Mouse (Mus musculus) frontal cortex, adult (tissue): ENCODE data around the gene Itsn1.

Experiments used
- ATAC-seq: cut with Nextera tagmentation; 2 replicates; pipeline ENCODE4 v1.9.2; 2017; ENCODE audit warnings: mild to moderate bottlenecking, moderate library complexity, mixed read lengths; ENCODE audit not compliant: low TSS enrichment

Gene Itsn1

GRCm38 (mm10) chr16:91870158-91870582, 141.1 kb downstream of the Itsn1 start:
- no peak for ATAC-seq

- no peak for ATAC-seq
Observed at GRCm38 (mm10) chr16:91871188-91871587, 142.1 kb downstream of the Itsn1 start.

DNA sequence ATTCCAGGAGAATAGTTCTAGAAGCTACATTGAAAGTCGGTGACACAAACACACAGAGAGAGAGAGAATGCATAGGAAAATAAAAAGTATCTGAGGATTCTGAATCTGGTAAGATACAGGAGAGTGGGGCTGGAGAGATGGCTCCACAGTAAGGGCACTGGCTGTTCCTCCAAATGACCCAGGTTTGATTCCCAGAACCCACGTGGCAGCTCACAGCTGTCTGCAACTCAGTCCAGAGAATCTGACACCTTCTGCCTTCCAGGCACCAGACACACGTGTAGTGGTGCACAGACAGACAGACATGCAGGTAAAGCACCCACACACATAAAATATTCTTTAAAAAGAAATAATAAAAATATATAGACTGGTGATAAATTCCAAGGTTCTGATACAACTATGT, 144.6 kb downstream of the Itsn1 start:
- no peak for ATAC-seq

DNA sequence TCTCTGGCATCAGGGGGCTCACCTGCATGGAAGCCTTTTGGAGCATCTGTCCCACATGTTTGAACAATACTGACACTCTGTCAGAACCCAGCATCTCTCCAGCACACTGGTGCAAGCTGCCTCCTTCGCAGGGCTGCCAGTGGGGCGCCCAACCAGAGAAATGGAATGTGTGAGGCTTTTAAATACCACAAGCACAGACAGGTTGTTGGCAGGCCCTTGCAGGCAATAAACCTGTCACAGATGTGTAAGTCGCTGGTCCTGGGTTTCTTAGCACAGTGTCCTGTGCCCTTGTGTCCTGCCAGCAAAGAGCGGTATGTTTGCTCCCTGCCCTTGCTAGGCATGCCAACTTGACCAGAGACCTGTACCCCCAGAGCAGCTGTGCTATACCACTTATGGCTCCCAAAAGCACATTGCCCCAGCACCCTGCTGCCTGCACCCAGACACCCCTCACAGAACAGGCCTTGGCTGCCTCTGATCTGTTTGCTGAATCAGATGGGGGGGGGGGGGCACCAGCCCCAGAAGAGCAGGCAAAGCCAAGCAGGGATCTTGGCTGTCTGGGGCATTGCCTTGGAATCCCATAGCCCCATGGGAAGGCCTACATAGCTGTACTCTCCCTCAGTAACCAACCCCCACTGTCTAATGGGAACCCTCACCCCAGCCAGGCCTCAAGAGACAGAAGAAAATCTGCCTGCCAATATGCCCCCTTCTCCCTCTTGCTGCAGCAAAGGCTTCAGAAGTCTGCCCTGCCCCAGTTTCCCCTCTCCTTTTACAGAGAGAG, 146.7 kb downstream of the Itsn1 start:
- ATAC-seq = peak; percentile 38; the same call in 1 of the 2 replicates

- ATAC-seq = no peak
Observed at GRCm38 (mm10) chr16:91876457-91876856, 147.4 kb downstream of the Itsn1 start.

DNA sequence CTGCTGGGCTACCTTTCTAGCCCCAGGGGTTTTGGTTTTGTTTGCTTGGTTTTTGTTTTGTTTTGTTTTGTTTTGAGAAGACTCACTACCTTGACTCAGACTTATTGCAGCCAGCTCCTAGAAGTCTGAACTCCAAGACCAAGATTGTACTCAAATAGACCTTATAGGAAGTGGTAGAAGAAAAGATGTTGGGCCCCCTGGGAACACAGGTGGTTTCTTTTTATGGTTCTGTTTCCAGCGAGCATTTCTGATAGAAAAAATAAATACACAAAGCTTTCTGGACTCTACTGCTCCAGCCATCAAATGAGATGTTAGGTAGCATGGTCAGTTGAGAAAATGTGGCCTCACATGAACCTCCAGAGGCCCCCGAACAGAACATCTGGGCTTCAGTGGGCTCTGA, 150.0 kb downstream of the Itsn1 start:
- ATAC-seq = no peak

- ATAC-seq = peak; percentile 20; the same call in 1 of the 2 replicates
Observed at GRCm38 (mm10) chr16:91880869-91881767, 152.0 kb downstream of the Itsn1 start.

- no peak for ATAC-seq
Observed at GRCm38 (mm10) chr16:91882168-91882859, 153.2 kb downstream of the Itsn1 start.

- ATAC-seq = no peak
Observed at GRCm38 (mm10) chr16:91883636-91884035, 154.6 kb downstream of the Itsn1 start.

GRCm38 (mm10) chr16:91884196-91884595, 155.1 kb downstream of the Itsn1 start:
- no peak for ATAC-seq

GRCm38 (mm10) chr16:91885389-91886122, 156.5 kb downstream of the Itsn1 start:
- ATAC-seq = no peak

GRCm38 (mm10) chr16:91888368-91888767, 159.3 kb downstream of the Itsn1 start:
- no peak for ATAC-seq

GRCm38 (mm10) chr16:91889831-91890230, 160.8 kb downstream of the Itsn1 start:
- ATAC-seq = peak; percentile 52

DNA sequence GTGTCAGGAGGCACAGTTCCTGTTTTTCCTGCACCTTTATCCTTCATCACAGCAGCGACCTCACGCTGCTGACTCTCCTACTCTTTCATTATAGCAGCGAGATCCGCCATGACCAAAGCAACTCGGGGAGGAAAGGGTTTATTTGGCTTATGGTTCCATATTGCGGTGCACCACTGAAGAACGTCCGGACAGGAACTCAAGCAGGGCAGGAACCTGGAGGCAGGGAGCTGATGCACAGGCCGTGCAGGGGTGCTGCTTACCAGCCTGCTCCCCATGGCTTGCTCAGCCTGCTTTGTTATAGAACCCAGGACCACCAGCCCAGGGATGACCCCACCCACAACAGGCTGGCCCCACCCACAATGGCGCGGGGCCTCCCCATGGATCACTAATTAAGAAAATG, 162.1 kb downstream of the Itsn1 start:
- ATAC-seq = no peak

GRCm38 (mm10) chr16:91896426-91896830, 167.3 kb downstream of the Itsn1 start:
- ATAC-seq = peak; percentile 47; the same call in 1 of the 2 replicates

GRCm38 (mm10) chr16:91898850-91899848, 170.1 kb downstream of the Itsn1 start:
- ATAC-seq = peak; percentile 64

GRCm38 (mm10) chr16:91900274-91900673, 171.2 kb downstream of the Itsn1 start:
- ATAC-seq = no peak

GRCm38 (mm10) chr16:91903801-91904506, 174.9 kb downstream of the Itsn1 start:
- ATAC-seq = no peak

DNA sequence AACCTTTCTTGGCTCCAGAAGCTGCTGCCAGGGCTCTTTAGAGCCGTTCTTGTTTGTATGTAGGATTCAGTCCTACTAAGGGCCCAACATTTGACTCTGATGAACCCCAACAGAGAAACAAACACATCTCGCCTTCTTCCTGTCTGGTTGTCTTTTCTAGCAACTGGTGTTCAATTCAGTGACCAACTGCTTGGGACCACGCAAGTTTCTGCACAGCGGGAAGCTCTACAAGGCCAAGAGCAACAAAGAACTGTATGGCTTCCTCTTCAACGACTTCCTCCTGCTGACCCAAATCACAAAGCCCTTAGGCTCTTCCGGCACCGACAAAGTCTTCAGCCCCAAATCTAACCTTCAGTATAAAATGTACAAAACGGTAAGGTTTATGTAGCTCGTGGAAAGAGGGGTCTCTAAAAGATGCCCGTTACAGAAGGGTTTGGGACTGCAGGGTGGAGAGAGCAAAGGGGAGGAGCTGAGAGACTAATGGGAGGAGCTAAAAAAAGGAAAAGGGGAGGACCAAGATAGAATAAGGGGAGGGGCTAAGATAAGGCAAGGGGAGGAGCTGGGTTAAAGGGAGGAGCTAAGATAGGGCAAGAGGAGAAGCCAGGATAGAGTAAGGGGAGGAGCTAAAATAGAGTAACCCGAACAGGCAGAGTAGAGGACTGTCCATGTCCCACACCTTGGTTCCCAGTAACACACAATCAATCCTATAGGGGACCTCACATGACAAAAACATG, 176.2 kb downstream of the Itsn1 start:
- 0 out of 2 replicates have a peak, but pooled peaks have one; percentile 4 for ATAC-seq
